Mouse (Mus musculus) gastrocnemius, postnatal 36 days (tissue): Measurements from ENCODE around the gene Arg2. TPM values are rescaled to one million over a fixed set of nuclear protein-coding genes. Genes with fewer than 3 reads are reported as not detected.
A peak's percentile ranks its signal among the peaks of the same experiment; 100 is the strongest.

Experiments
- DNase-seq, 2 experiments: peaks; one replicate each; pipeline ENCODE4 v3.0.0; 2022
- intact Hi-C: fragments of 180-260 bp; cut with DNase I; formaldehyde crosslinking; loops from one replicate; pipeline ENCODE4 v1.15.1; 2025
- long read RNA-seq, 2 experiments: library from polyadenylated mRNA; stranded (forward); transcript quantifications; one replicate each; pipeline ENCODE4 v2.0.0; 2021
- total RNA-seq, 2 experiments: library from RNA; stranded (reverse); gene quantifications; 2 replicates each; pipeline ENCODE4 v1.2.3; 2021

Gene Arg2
- not detected for total RNA-seq
- long read RNA-seq, experiment 1 = 0 reads
- long read RNA-seq, experiment 2 = 0 reads

- DNase-seq = peak; percentile 20
- intact Hi-C loops = no loop called here
Observed at GRCm38 (mm10) chr12:79130299-79131177, at the start of gene Arg2. Arg2 (plus strand) TSS chr12:79130777.

DNA sequence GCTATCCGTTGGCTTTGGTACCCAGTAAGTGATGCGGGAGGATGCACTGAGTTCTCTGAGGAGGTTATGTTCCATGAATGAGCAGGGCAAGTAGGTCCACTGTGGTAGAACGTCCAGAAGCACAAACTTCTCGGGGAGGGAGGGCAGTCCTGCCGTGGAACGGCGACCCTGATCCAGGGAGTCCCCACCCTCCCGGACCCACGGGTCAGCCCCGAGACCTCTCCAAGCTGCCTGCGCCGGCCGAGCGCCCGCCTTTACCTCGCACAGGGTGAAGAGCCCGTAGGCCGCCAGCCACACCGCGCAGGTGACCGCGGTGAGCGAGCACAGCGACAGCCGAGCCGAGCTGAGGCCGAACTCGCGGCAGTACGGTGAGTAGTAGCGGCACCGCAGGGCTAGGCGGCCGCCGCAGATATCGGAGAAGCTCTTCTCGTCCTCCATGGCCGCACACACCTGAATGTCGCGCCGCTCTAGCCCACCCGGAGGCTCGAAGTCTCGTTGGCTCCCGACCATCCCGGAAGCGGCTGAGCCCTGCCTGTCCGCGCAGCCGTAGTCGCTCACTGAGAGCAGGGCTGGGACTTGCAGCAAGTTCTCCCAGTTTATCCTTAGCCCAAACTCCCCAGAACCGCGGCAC lies 41.3 kb upstream of the Arg2 start, which contains the start of gene Pigh:
Gene Pigh, minus strand, starts transcription at position 470 of the 631 bp plus-strand sequence.
- intact Hi-C loops = no loop called here
- peak; percentile 62 to 77 for DNase-seq

DNA sequence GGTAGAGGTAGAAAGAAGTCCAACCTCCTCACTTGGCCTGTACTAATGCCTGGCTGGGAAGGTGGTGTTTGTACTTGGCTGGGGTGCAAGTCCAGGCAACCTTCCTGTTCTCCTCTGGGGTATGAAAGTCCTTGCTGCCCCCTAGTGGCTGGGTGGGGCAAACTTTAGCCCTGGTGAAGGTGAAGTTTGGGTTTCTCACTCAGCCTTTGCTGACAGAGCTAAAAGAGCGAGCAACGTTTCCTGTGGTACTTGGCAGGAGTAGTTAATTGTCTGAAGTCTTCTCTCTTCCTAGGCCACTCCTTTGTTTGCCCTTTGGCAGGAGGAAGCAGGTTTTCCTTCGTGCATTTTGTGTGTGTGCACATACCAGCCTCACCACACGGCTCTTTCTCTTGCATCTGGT lies 38.0 kb upstream of the Arg2 start:
- peak; percentile 48 to 51 for DNase-seq
- intact Hi-C loops = loop anchor here (1.0 kb wide), 1 partner anchor 69 kb away; no protein-coding TSS in a partner anchor

- DNase-seq = no peak
- intact Hi-C loops = no loop called here
Observed at GRCm38 (mm10) chr12:79097106-79097752, 33.3 kb upstream of the Arg2 start.

- intact Hi-C loops = no loop called here
- DNase-seq = no peak
Observed at GRCm38 (mm10) chr12:79103773-79104172, 26.8 kb upstream of the Arg2 start.

GRCm38 (mm10) chr12:79104544-79104943 lies 26.0 kb upstream of the Arg2 start:
- intact Hi-C loops = no loop called here
- no peak for DNase-seq

- DNase-seq = no peak
- intact Hi-C loops = no loop called here
Observed at GRCm38 (mm10) chr12:79105312-79105711, 25.3 kb upstream of the Arg2 start.

DNA sequence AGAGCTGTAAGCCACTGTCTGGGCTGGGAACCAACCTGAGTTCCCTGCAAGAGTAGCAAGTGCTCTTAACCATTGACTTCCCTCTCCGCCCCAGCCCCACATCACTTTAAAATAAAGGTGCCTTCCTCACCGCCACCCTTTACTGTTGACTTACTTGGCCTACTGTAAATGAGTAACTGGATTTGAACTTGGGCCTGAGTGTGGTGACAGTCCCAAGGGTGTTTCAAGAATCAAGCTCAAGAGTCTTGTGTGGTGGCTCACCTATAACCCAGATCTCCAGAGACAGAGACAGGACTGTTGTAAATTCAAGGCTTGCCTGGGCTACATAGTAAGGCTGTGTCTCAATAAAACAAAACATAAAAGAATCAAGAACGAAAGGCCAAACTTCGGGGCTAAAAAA lies 11.6 kb upstream of the Arg2 start:
- DNase-seq = no peak
- intact Hi-C loops = no loop called here

DNA sequence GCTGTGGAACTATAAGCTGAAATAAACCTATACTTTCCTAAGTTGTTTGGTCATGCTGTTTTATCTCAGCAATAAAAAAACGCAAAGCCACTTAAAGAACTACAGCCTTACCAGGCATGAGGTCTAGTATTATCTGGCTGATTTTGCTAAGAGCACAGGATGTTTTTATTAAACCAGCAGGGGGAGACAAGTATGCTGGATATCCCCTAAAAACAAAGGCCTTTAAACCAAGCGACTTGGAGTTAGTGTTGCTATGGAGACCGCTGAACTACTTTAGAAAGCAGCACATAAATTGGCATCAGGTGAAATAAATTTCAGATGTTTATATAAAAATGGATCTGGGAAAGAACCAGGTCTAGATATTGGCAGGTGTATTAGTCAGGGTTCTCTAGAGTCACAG lies 7.8 kb upstream of the Arg2 start:
- intact Hi-C loops = no loop called here
- no peak for DNase-seq

GRCm38 (mm10) chr12:79131178-79131675 lies 650 bp downstream of the Arg2 start:
- intact Hi-C loops = no loop called here
- no peak for DNase-seq

DNA sequence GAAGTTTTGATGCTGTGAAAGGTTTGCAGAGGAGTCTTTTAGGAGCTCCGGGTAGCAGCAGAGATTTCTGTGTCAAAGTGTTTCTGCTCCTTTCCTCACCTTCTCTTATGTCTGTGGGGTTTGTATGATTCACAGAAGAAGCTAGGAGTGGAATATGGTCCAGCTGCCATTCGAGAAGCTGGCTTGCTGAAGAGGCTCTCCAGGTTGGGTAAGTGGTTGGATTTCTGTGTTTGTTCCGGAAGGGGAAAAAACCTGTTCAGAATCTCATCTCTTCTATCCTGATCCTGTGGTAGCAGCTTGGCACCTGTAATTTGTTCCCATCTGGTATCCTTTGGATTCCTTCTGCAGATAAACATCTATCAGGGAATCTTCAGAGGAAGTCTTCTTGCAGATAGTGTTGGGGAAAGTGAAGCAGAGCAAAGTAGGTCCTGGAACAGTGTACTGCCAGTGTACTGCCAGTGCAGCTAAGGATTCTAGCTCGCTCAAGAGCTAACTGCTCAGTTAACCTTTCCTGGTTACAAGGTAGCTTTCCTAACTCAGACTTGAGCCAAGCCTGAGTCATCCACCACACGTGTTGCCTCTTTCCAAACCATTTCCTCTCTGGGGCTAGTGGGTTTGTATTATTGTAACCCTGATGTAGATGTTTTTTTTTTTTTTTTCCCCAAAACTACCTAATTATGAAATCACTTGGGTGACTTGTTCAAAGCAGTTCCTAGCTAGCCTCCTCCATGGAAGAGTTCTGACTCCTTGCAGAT lies 1.3 kb downstream of the Arg2 start:
- DNase-seq = no peak
- intact Hi-C loops = no loop called here

DNA sequence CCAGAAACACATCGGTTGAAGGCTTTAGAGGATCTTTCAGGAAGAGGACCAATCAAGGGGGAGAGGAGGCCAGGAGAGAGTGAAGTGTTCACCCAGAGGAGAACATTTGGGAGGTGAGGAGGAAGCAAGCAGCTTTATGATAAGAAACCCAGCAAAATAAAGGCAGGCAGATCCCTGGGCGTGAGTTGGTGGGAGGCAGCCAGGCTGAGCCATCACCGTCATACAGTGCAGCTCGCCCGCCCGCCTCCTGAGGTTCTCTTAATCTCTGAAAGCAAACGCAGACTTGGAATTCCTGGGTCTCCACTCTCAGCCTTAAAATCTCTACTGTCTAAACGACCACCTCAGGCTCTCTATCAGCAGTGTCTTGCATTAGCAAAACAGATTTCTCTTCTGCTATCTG lies 4.1 kb downstream of the Arg2 start:
- intact Hi-C loops = no loop called here

GRCm38 (mm10) chr12:79135105-79135504 lies 4.5 kb downstream of the Arg2 start:
- intact Hi-C loops = no loop called here
- no peak for DNase-seq

More for the DNA sequence above, 4.1 kb downstream of the Arg2 start:
- no peak for DNase-seq

DNA sequence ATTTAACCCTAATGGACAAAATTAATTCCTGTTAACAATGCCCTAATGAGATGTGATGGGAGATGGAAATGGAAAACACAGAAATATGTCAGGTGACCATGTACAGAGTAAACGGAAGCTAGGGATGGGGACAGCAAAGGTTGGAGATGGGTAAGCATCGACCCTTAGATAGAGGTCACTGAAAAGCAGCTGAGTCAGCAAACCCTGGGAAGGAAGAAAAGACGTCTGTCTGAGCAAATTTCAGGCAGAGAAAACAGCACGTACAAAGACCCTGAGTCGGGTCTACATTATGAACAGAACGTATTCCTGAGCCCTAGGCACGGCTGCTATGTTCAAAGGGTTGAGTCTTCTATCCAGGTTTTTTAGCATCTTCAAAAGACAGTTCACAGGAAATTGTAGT lies 6.4 kb downstream of the Arg2 start:
- DNase-seq = no peak
- intact Hi-C loops = loop anchor here (1.0 kb wide), 1 partner anchor 28 kb away; no protein-coding TSS in a partner anchor

DNA sequence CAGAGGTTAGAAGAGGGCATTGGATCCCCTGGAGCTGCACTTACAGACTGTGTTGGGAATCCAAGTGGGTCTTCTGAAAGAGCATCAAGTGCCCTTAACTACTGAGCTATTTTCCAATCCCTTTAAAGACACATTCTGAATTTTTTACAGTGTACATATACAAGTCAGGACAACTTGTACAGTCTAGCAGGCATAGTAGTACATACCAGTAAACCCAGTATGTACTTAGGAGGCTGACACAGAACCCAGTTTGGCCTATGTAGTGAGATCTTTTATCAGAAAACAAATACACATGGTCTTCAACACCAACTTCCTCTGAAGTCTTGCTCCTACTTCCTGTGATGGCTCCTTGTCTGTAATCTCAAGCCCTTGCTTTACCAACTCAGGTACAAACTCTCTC lies 8.4 kb downstream of the Arg2 start:
- no peak for DNase-seq
- intact Hi-C loops = no loop called here

GRCm38 (mm10) chr12:79139417-79139816 lies 8.8 kb downstream of the Arg2 start:
- DNase-seq = no peak
- intact Hi-C loops = no loop called here

- intact Hi-C loops = no loop called here
- no peak for DNase-seq
Observed at GRCm38 (mm10) chr12:79140811-79141210, 10.2 kb downstream of the Arg2 start.

DNA sequence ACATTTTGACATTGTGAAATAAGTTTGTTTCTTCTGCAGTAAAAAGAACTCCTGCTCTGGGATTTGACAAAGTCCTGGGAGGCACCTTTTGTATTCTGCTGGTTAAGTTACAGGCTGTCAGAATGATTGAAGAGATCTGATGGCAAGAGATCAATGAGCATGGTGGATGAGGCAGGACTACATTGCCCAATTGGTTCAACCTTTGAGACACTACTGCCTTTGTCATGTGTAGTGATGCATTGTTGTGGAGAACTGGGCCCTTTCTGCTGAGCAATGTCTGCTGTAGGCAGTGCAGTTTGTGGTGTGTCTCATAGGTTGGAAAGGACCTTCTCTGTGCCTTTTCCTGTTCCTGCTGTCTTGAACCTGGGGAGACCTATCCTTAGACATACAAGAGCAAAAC lies 10.8 kb downstream of the Arg2 start:
- intact Hi-C loops = no loop called here
- no peak for DNase-seq

- no peak for DNase-seq
- intact Hi-C loops = no loop called here
Observed at GRCm38 (mm10) chr12:79149653-79150052, 19.1 kb downstream of the Arg2 start.

- intact Hi-C loops = no loop called here
Observed at GRCm38 (mm10) chr12:79162876-79163275, 32.3 kb downstream of the Arg2 start.

More at GRCm38 (mm10) chr12:79162876-79163275, 32.3 kb downstream of the Arg2 start:
- DNase-seq = no peak
